Mouse (Mus musculus) intestine, embryonic 15.5 days (tissue): ENCODE measurements around the gene Fcgrt. TPM values are rescaled to one million over a fixed set of nuclear protein-coding genes. Genes with fewer than 3 reads are reported as not detected.
"Not testable (repeated sequence)": the region's sequence is repeated elsewhere in the genome, so short reads cannot be mapped to it uniquely, and the experiment has no call there.

Source experiments
- ATAC-seq: fragments of 200-750 bp; cut with Nextera tagmentation; 2 replicates; pipeline ENCODE4 v1.8.0; 2017; ENCODE audit warnings: moderate TSS enrichment, moderate library complexity
- H3K27ac ChIP-seq: fragments of 300-500 bp; sonication (generic); 2 replicates; pipeline ENCODE4 v1.5.1; 2015; ENCODE audit warnings: mild to moderate bottlenecking, inconsistent platforms
- H3K27me3 ChIP-seq: fragments of 300-500 bp; sonication (generic); replicated peaks from 2 replicates; pipeline ENCODE4 v1.6.1; 2015; ENCODE audit warnings: inconsistent platforms
- H3K36me3 ChIP-seq: fragments of 300-500 bp; sonication (generic); 2 replicates; pipeline ENCODE4 v1.6.1; 2015; ENCODE audit warnings: inconsistent platforms
- H3K4me1 ChIP-seq: fragments of 300-500 bp; sonication (generic); replicated peaks from 2 replicates; pipeline ENCODE4 v1.6.1; 2015; ENCODE audit warnings: inconsistent platforms
- H3K4me2 ChIP-seq: fragments of 300-500 bp; sonication (generic); replicated peaks from 2 replicates; pipeline ENCODE4 v1.6.1; 2015; ENCODE audit warnings: mild to moderate bottlenecking, inconsistent platforms
- H3K4me3 ChIP-seq: fragments of 300-500 bp; sonication (generic); replicated peaks from 2 replicates; pipeline ENCODE4 v1.5.1; 2015; ENCODE audit warnings: inconsistent platforms
- H3K9ac ChIP-seq: fragments of 300-500 bp; sonication (generic); 2 replicates; pipeline ENCODE4 v1.6.1; 2015; ENCODE audit warnings: inconsistent platforms
- H3K9me3 ChIP-seq: fragments of 300-500 bp; sonication (generic); 2 replicates; pipeline ENCODE4 v1.6.1; 2016; ENCODE audit warnings: inconsistent platforms
- WGBS: fragments of 180-500 bp; shearing (Covaris S2); methylation state at CpG from one replicate; pipeline ENCODE4 v1.1.7; 2015; 5-methylcytosine and 5-hydroxymethylcytosine counted together
- polyA plus RNA-seq: library from polyadenylated mRNA; unstranded; fragments of >200 nt; fragmentation: Nextera tagmentation; extraction: Ambion mirVana; gene quantifications from 2 replicates; pipeline ENCODE4 v1.2.1, GENCODE M21; 2015

The Fcgrt gene
- polyA plus RNA-seq = 153 and 168 TPM in 2 replicates

DNA sequence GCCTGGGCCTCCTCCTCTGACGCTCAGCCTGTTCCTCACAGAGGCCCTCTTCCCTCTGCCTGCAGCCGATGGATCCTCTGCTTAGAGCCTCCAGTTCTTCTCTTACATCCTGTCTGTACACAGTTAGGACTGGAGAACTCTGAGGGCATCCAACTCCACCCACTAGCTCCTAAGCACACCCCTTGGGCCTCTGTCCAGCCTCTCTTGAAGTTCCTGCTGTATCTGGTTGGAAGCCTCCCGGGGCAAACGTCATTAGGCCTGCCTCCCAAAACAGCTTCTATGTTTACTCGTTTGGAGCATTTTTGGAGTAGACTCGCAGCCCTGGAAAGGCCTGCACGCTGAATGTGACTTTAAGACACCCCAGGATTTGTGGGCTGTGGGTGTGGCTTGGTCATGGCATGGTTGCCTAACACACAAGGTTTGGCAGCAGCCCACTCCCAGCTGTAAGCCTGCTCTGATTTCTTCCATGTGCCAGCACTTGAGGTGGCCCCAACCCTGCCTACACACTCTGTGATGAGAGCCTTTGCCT lies at the start of gene Fcgrt:
Gene Fcgrt (minus strand): TSS at position 200 of the 529 bp plus-strand sequence.
- Histone ChIP-seq H3K36me3 (no peaks in the 10 kb centered on the region), H3K4me2 (peak within 1 kb of the TSS; percentile 75), H3K4me3 (peak within 1 kb of the TSS; percentile 44), H3K27ac (peak within 1 kb of the TSS; percentile 93), H3K4me1 (peaks cover 33% of the 10 kb centered on the region), H3K27me3 (no peaks in the 10 kb centered on the region), H3K9ac (peak within 1 kb of the TSS; percentile 57), H3K9me3 (no peaks in the 10 kb centered on the region)
- WGBS = 14% methylated on average over 7 of the region's 7 CpGs
- peak; percentile 93 for ATAC-seq

DNA sequence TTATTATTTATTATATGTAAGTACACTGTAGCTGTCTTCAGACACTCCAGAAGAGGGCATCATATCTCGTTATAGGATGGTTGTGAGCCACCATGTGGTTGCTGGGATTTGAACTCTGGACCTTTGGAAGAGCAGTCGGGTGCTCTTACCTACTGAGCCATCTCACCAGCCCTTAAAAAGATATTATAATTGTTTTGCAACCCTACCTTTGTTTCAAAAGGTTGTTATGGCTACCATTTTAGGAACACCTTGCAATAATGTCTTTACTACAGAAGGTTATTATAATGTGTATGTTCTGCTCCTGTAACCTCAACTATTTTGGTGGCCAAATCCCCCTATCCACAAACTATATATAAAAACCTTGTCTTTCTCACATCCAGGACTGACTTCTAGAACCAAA lies 49.4 kb upstream of the Fcgrt start:
- 87% methylated on average over 2 of the region's 2 CpGs for WGBS
- not testable (repeated sequence) for H3K27ac ChIP-seq, H3K27me3 ChIP-seq, H3K36me3 ChIP-seq, ATAC-seq, H3K9ac ChIP-seq, H3K9me3 ChIP-seq
- Histone ChIP-seq H3K4me1 (peaks cover 26% of the 10 kb centered on the region), H3K4me3 (peak overlapping the region; percentile 62; the same call in 1 of the 2 replicates), H3K4me2 (peak overlapping the region; percentile 66)

DNA sequence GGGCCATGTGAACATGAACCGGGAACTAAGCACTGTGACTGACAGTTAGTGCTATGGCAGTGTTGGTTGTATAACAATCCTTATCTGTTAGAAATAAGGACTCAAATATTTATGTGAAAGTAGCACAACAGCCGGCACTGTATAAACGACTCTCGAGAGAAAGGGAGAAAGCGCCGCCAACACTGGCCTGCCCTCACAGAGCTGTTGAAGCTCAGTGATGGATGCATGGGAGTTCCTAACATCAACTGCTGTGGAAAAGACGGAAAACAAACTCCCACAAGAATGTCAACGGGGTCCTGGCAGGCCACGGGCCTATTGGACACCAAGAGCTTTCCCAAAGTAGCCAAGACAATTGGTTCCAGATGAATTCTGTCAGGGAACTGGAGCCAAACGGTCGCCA lies 47.7 kb upstream of the Fcgrt start:
- Histone ChIP-seq H3K9me3 (no peaks in the 10 kb centered on the region), H3K9ac (no peak overlapping the region), H3K4me2 (no peak overlapping the region), H3K27ac (peak overlapping the region; percentile 79), H3K27me3 (no peaks in the 10 kb centered on the region), H3K36me3 (0 out of 2 replicates have a peak, but pooled peaks cover 4% of the 10 kb centered on the region), H3K4me3 (no peak overlapping the region), H3K4me1 (peaks cover 26% of the 10 kb centered on the region)
- no peak for ATAC-seq
- WGBS = 42% methylated on average over 11 of the region's 11 CpGs

DNA sequence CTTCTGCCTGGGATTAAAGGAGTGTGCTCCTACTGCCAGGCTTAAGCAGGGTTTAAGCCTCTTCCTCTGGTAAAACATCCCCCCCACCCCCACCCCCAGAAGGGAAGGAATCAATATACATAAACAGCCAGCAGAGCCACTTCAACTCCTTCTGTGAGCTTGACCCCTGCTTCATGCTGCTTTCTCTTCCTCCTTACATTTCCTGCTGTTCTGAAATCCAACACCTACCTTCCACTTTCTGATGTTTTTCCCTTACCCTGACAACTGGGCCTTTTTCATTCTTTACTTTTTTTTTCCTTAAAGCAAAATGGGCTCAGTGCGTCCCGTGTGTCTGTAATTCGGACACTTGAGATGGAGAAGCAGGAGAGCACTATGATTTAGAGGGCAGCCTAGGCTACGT lies 46.7 kb upstream of the Fcgrt start:
- ATAC-seq = no peak
- H3K9ac ChIP-seq = no peak overlapping the region; the same call in 1 of the 2 replicates
- H3K4me3 ChIP-seq = no peak overlapping the region
- 0 out of 2 replicates have a peak, but pooled peaks cover 12% of the 10 kb centered on the region for H3K36me3 ChIP-seq
- peak overlapping the region; percentile 79 for H3K27ac ChIP-seq
- no peaks in the 10 kb centered on the region for H3K27me3 ChIP-seq
- WGBS = 53% methylated on average over 4 of the region's 4 CpGs
- H3K4me1 ChIP-seq = peaks cover 23% of the 10 kb centered on the region
- H3K4me2 ChIP-seq = no peak overlapping the region
- H3K9me3 ChIP-seq = no peaks in the 10 kb centered on the region

DNA sequence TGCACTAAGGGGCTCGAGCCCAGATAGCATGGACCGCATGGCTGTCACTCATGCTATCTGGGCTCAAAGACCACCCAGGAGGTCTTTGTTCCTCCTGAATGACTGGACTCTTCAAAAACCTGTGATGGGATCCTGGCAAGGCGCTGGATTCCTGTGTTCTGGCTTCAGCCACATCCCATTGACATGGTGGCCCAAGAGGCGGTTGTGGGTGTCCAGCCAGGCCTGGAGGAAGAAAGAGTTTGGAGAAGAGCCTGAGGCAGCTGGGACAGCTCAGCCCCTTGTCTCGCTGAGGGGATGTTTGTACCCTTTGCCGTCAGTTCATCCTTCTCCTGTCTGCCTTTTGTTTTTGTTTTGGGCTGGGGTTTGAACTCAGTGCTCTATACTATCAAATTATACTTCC lies 45.9 kb upstream of the Fcgrt start:
- Histone ChIP-seq H3K9me3 (no peaks in the 10 kb centered on the region), H3K36me3 (peaks cover 16% of the 10 kb centered on the region), H3K4me2 (no peak overlapping the region), H3K4me1 (peaks cover 18% of the 10 kb centered on the region), H3K4me3 (no peak overlapping the region), H3K9ac (no peak overlapping the region), H3K27me3 (no peaks in the 10 kb centered on the region), H3K27ac (peak overlapping the region; percentile 60)
- ATAC-seq = no peak
- WGBS = 64% methylated on average over 6 of the region's 6 CpGs

DNA sequence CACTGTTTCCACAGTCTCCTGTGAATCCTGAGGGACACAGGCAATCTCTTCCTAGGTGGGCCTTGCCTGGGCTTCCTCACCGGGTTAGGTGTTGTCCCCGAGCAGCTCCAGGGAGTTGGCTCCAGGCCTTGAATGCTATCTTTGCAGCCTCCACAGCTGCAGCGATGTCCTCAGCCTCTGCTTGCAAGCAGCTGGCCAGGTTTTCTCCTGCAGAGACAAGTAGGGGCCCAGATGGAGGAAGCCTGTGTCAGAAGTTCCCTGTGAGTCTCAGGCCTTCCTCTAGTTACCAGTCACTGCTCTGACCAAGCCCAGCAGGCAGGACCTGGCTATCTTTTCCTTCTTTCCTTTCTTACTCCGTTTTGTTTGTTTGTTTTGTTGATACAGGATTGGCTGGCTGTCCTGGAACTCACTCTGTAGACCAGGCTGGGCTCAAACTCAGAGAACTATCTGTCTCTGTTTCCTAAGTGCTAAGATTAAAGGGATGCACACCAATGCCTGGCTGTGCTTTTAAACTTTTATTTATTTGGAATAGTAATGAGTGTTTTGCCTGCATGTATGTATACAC lies 45.0 kb upstream of the Fcgrt start:
- Histone ChIP-seq H3K9ac (no peak overlapping the region), H3K27ac (peak overlapping the region; percentile 18; the same call in 1 of the 2 replicates)
- 46% methylated on average over 4 of the region's 4 CpGs for WGBS

DNA sequence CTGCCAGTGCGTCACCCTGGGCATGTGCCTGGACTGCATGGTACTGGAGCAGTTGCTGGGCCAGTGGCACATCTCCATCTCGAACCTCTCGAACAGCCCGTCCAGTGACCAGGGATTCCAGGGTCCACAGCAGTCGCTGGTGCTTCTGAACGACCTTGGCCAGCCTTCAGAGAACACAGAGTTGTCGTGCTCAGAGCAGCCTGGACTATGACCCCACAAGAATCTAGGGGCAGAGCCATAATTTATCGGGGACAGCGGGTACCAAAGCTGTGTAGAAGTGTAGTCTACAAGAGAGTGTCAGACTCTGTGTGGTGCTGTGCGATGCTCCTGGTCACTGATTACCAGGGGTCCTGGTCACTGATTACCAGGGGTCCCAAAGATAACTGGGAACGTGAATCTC lies 44.2 kb upstream of the Fcgrt start:
- WGBS = 69% methylated on average over 11 of the region's 11 CpGs
- peaks cover 24% of the 10 kb centered on the region for H3K36me3 ChIP-seq
- H3K27me3 ChIP-seq = no peaks in the 10 kb centered on the region
- H3K9ac ChIP-seq = no peak overlapping the region
- no peak overlapping the region for H3K27ac ChIP-seq
- peak; percentile 30; the same call in 1 of the 2 replicates for ATAC-seq
- H3K9me3 ChIP-seq = no peaks in the 10 kb centered on the region
- H3K4me2 ChIP-seq = no peak overlapping the region
- H3K4me3 ChIP-seq = no peak overlapping the region
- H3K4me1 ChIP-seq = peaks cover 18% of the 10 kb centered on the region

More for the DNA sequence above, 45.0 kb upstream of the Fcgrt start:
- Histone ChIP-seq H3K4me1 (peaks cover 18% of the 10 kb centered on the region), H3K9me3 (no peaks in the 10 kb centered on the region), H3K27me3 (no peaks in the 10 kb centered on the region), H3K36me3 (peaks cover 22% of the 10 kb centered on the region), H3K4me2 (no peak overlapping the region), H3K4me3 (no peak overlapping the region)
- ATAC-seq = no peak

DNA sequence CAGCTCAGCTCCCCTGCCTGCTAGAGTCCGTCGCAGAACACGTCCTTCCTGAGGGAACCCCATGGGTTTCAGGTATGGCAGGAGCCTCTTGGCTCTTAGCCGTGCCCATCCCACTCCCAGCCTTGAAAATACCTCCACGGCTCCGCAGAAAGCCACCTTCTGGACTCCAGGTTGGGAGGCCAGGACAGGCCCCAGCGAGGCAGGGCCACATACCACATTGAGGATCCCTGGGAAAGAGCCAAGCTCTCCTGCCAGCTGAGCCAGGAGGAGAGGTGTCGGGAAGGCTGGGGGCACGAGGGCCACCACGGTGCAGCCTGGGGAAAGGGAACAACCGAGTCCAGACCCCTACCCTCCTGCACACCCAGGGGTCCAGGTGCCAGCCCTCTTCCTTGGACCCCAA lies 43.6 kb upstream of the Fcgrt start:
- Histone ChIP-seq H3K9me3 (no peaks in the 10 kb centered on the region), H3K4me1 (peaks cover 18% of the 10 kb centered on the region), H3K4me3 (no peak overlapping the region), H3K9ac (no peak overlapping the region), H3K36me3 (peaks cover 29% of the 10 kb centered on the region), H3K27ac (no peak overlapping the region), H3K4me2 (no peak overlapping the region), H3K27me3 (no peaks in the 10 kb centered on the region)
- no peak for ATAC-seq
- WGBS = 96% methylated on average over 11 of the region's 11 CpGs

DNA sequence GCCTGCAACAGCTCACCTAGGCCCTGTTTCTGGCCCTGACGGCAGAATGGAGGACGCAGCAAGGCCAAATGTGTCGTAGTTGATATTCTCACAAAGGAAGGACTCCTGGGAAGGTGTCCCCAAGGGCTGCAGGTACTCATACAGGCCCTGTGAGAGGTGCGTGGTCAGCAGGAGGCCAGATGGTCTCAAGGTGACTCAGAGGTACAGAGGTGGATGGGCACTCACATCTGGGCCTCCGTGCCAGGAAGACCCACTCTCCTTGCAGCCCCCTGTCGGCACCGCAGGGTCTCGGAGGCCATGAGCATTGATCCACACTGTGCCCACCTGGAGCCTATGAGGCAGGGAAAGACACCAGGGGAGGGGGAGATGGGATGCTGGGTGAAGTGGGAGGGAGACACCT lies 41.8 kb upstream of the Fcgrt start:
- 95% methylated on average over 8 of the region's 8 CpGs for WGBS
- peaks cover 31% of the 10 kb centered on the region for H3K36me3 ChIP-seq
- peaks cover 10% of the 10 kb centered on the region for H3K4me1 ChIP-seq
- no peak overlapping the region for H3K27ac ChIP-seq
- H3K4me3 ChIP-seq = no peak overlapping the region
- H3K4me2 ChIP-seq = no peak overlapping the region
- H3K27me3 ChIP-seq = no peaks in the 10 kb centered on the region
- H3K9me3 ChIP-seq = no peaks in the 10 kb centered on the region
- H3K9ac ChIP-seq = no peak overlapping the region
- ATAC-seq = no peak

DNA sequence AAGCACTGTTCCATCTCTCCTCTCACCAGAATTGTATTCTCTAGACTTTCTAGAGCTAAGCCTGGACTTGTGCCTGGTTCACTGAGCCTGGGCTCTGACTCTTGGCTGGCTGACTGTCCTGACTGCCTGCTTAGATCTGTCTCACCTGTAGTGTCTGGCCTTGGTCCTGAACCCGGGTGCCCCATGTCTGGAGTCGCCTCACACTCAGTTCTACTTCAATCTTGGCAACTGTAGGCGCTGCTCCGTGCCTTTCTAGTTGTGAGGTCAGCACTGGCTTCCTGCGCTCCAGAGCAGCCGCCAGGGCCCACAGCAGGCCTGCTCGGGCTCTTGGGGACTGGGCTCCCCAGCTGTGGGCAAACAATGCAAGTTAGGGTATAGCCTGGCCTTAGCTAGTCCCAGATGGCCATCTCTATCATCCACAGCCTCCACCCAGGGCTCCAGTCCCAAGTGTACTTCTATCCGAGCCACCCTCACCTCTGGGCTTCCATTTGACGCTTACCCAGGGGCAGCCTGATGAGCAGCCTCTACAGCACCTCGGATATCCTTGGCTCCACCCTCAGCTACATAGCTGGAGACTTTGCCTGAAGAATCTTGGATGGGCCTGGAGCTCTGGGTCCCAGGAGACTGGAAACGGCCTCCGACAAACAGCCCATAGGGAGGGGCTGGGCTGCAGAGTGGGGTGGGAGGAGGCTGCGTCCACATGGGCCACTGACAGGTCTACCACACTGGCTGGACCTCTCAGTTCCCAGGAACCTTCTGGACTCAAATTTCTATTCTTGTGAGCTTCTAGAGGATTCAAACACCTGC lies 40.9 kb upstream of the Fcgrt start:
- H3K4me2 ChIP-seq = no peak overlapping the region
- H3K4me3 ChIP-seq = no peak overlapping the region
- H3K27me3 ChIP-seq = no peaks in the 10 kb centered on the region
- no peak for ATAC-seq
- no peaks in the 10 kb centered on the region for H3K9me3 ChIP-seq
- peaks cover 9% of the 10 kb centered on the region; the same call in 1 of the 2 replicates for H3K4me1 ChIP-seq
- H3K9ac ChIP-seq = no peak overlapping the region
- peaks cover 31% of the 10 kb centered on the region for H3K36me3 ChIP-seq
- no peak overlapping the region for H3K27ac ChIP-seq
- 82% methylated on average over 13 of the region's 13 CpGs for WGBS

DNA sequence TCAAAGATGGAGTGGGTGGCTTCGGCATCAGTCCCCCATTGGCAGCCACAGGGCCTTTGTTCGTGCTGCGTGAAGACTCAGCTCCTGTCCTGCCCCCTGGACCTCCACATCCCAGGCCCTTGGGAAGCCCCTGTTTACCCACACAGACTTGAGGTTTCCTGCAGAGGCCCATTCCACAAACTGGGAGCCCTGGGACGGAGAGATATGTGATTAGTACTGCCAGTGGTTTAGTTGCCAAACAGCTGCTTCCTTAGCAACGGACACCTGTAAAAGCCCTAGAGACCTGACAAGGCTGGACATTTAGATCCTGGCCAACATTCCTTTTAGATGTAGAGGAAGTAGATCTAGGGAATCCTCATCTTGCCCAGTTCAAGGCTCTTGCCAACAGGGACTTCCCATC lies 38.3 kb upstream of the Fcgrt start:
- Histone ChIP-seq H3K36me3 (peaks cover 31% of the 10 kb centered on the region), H3K4me2 (no peak overlapping the region), H3K4me1 (no peaks in the 10 kb centered on the region), H3K4me3 (no peak overlapping the region), H3K27ac (no peak overlapping the region), H3K9me3 (no peaks in the 10 kb centered on the region), H3K27me3 (no peaks in the 10 kb centered on the region), H3K9ac (no peak overlapping the region)
- ATAC-seq = no peak
- 81% methylated on average over 5 of the region's 5 CpGs for WGBS

DNA sequence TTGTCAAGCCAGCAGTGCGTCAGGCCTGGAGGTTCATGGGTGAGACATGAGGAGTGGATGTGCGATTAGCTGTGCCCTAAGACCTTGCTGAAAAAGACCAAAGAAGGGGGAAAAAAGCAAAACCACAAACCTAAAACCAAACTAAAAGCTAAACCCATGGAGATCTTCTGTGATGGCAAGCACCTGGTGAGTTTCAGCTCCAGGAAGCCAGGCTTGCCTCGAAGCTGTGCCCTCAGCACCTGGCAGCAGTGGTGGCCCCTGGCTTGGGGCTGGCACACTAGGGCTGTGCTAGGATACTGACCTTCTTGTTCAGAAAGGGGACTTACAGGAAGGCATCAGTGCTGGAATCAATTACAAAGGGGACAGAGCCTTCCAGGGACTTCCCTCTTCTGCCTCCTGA lies 37.7 kb upstream of the Fcgrt start:
- Histone ChIP-seq H3K9ac (no peak overlapping the region), H3K27me3 (no peaks in the 10 kb centered on the region), H3K27ac (no peak overlapping the region), H3K36me3 (peaks cover 26% of the 10 kb centered on the region), H3K4me1 (no peaks in the 10 kb centered on the region), H3K9me3 (no peaks in the 10 kb centered on the region), H3K4me3 (no peak overlapping the region), H3K4me2 (no peak overlapping the region)
- ATAC-seq = no peak
- WGBS = 80% methylated on average over 3 of the region's 3 CpGs
